Mouse (Mus musculus): ENCODE data around the gene Spaar. TPM values are rescaled to one million over a fixed set of nuclear protein-coding genes. Genes with fewer than 3 reads are reported as not detected.

Spaar gene
- polyA plus RNA-seq, 1 experiment from 2014 or later: not detected

GRCm38 (mm10) chr4:43737144-43737543 is 7.3 kb downstream of the Spaar start:
- 66% methylated on average over 6 of the region's 6 CpGs for WGBS
- DNase-seq (ENCODE audit: extremely low spot score, low spot score): no peak
- no peak overlapping the region for H3K4me3 ChIP-seq
- no peaks in the 10 kb centered on the region for H3K9me3 ChIP-seq
- H3K4me1 ChIP-seq: peaks cover 16% of the 10 kb centered on the region
- no peak overlapping the region for H3K27ac ChIP-seq
- H3K36me3 ChIP-seq (replicated peaks): no peaks in the 10 kb centered on the region
- no peaks in the 10 kb centered on the region for H3K27me3 ChIP-seq (ENCODE audit: poor library complexity, severe bottlenecking)

- 83% methylated on average over 8 of the region's 8 CpGs for WGBS
These were observed 9.3 kb downstream of the Spaar start for GRCm38 (mm10) chr4:43738989-43739674.

GRCm38 (mm10) chr4:43741526-43741925 is 11.7 kb downstream of the Spaar start:
- no peak overlapping the region for H3K27ac ChIP-seq
- no peaks in the 10 kb centered on the region for H3K36me3 ChIP-seq (replicated peaks)
- H3K27me3 ChIP-seq (ENCODE audit: poor library complexity, severe bottlenecking): no peaks in the 10 kb centered on the region
- H3K9me3 ChIP-seq: no peaks in the 10 kb centered on the region
- WGBS: 72% methylated on average over 5 of the region's 5 CpGs
- no peak for DNase-seq (ENCODE audit: extremely low spot score, low spot score)
- H3K4me3 ChIP-seq: no peak overlapping the region
- peaks cover 15% of the 10 kb centered on the region for H3K4me1 ChIP-seq

More at GRCm38 (mm10) chr4:43738989-43739674, 9.3 kb downstream of the Spaar start:
- DNase-seq (ENCODE audit: extremely low spot score, low spot score): no peak
- peaks cover 19% of the 10 kb centered on the region for H3K4me1 ChIP-seq
- no peaks in the 10 kb centered on the region for H3K27me3 ChIP-seq (ENCODE audit: poor library complexity, severe bottlenecking)
- H3K36me3 ChIP-seq (replicated peaks): no peaks in the 10 kb centered on the region
- no peak overlapping the region for H3K27ac ChIP-seq
- H3K9me3 ChIP-seq: no peaks in the 10 kb centered on the region
- H3K4me3 ChIP-seq: no peak overlapping the region

- Histone ChIP-seq H3K27ac (no peak overlapping the region), H3K9me3 (no peaks in the 10 kb centered on the region), H3K4me1 (peaks cover 15% of the 10 kb centered on the region), H3K27me3 (ENCODE audit: poor library complexity, severe bottlenecking) (no peaks in the 10 kb centered on the region), H3K4me3 (no peak overlapping the region), H3K36me3 (replicated peaks) (no peaks in the 10 kb centered on the region)
- 54% methylated on average over 4 of the region's 4 CpGs for WGBS
- no peak for DNase-seq (ENCODE audit: extremely low spot score, low spot score)
These were observed 12.8 kb downstream of the Spaar start for GRCm38 (mm10) chr4:43742637-43743036.

GRCm38 (mm10) chr4:43743099-43743498 is 13.3 kb downstream of the Spaar start:
- H3K27me3 ChIP-seq (ENCODE audit: poor library complexity, severe bottlenecking): no peaks in the 10 kb centered on the region
- H3K4me1 ChIP-seq: peaks cover 15% of the 10 kb centered on the region
- H3K27ac ChIP-seq: no peak overlapping the region
- 63% methylated on average over 1 of the region's 1 CpGs for WGBS
- H3K4me3 ChIP-seq: no peak overlapping the region
- no peak for DNase-seq (ENCODE audit: extremely low spot score, low spot score)
- H3K9me3 ChIP-seq: no peaks in the 10 kb centered on the region
- no peaks in the 10 kb centered on the region for H3K36me3 ChIP-seq (replicated peaks)

- Histone ChIP-seq H3K4me3 (no peak overlapping the region), H3K36me3 (replicated peaks) (no peaks in the 10 kb centered on the region), H3K4me1 (peaks cover 15% of the 10 kb centered on the region), H3K27ac (no peak overlapping the region), H3K9me3 (no peaks in the 10 kb centered on the region), H3K27me3 (ENCODE audit: poor library complexity, severe bottlenecking) (no peaks in the 10 kb centered on the region)
- 24% methylated on average over 6 of the region's 6 CpGs for WGBS
- DNase-seq (ENCODE audit: extremely low spot score, low spot score): no peak
These were observed 15.4 kb downstream of the Spaar start for GRCm38 (mm10) chr4:43745187-43745586.

GRCm38 (mm10) chr4:43757213-43757612 is 27.4 kb downstream of the Spaar start:
- no peak overlapping the region for H3K27ac ChIP-seq
- no peaks in the 10 kb centered on the region for H3K36me3 ChIP-seq (replicated peaks)
- H3K4me1 ChIP-seq: peaks cover 6% of the 10 kb centered on the region; the same call in 1 of the 2 replicates
- 85% methylated on average over 6 of the region's 6 CpGs for WGBS
- no peaks in the 10 kb centered on the region for H3K27me3 ChIP-seq (ENCODE audit: poor library complexity, severe bottlenecking)
- no peaks in the 10 kb centered on the region for H3K9me3 ChIP-seq
- no peak overlapping the region for H3K4me3 ChIP-seq
- DNase-seq (ENCODE audit: extremely low spot score, low spot score): no peak

- WGBS: 77% methylated on average over 21 of the region's 21 CpGs
- H3K4me1 ChIP-seq: peaks cover 6% of the 10 kb centered on the region; the same call in 1 of the 2 replicates
- H3K27ac ChIP-seq: peak overlapping the region; percentile 49; the same call in 1 of the 2 replicates
- H3K36me3 ChIP-seq (replicated peaks): no peaks in the 10 kb centered on the region
- H3K4me3 ChIP-seq: no peak overlapping the region
- no peaks in the 10 kb centered on the region for H3K9me3 ChIP-seq
- H3K27me3 ChIP-seq (ENCODE audit: poor library complexity, severe bottlenecking): no peaks in the 10 kb centered on the region
- DNase-seq (ENCODE audit: extremely low spot score, low spot score): no peak
These were observed 30.0 kb downstream of the Spaar start for GRCm38 (mm10) chr4:43759571-43760418.

GRCm38 (mm10) chr4:43760460-43760859 is 30.6 kb downstream of the Spaar start:
- H3K4me3 ChIP-seq: no peak overlapping the region
- DNase-seq (ENCODE audit: extremely low spot score, low spot score): peak; percentile 18
- H3K36me3 ChIP-seq (replicated peaks): no peaks in the 10 kb centered on the region
- 78% methylated on average over 10 of the region's 10 CpGs for WGBS
- peaks cover 6% of the 10 kb centered on the region; the same call in 1 of the 2 replicates for H3K4me1 ChIP-seq
- no peaks in the 10 kb centered on the region for H3K27me3 ChIP-seq (ENCODE audit: poor library complexity, severe bottlenecking)
- H3K9me3 ChIP-seq: no peaks in the 10 kb centered on the region
- 0 out of 2 replicates have a peak overlapping the region, but pooled peaks have one; percentile 30 for H3K27ac ChIP-seq

- no peak for DNase-seq (ENCODE audit: extremely low spot score, low spot score)
- H3K36me3 ChIP-seq (replicated peaks): no peaks in the 10 kb centered on the region
- 77% methylated on average over 2 of the region's 2 CpGs for WGBS
- H3K27me3 ChIP-seq (ENCODE audit: poor library complexity, severe bottlenecking): no peaks in the 10 kb centered on the region
- no peaks in the 10 kb centered on the region for H3K9me3 ChIP-seq
- H3K4me1 ChIP-seq: peaks cover 6% of the 10 kb centered on the region; the same call in 1 of the 2 replicates
- H3K27ac ChIP-seq: no peak overlapping the region
- H3K4me3 ChIP-seq: no peak overlapping the region
These were observed 31.5 kb downstream of the Spaar start for GRCm38 (mm10) chr4:43761336-43761735.

- DNase-seq (ENCODE audit: extremely low spot score, low spot score): peak; percentile 42
- H3K27ac ChIP-seq: no peak overlapping the region
- no peaks in the 10 kb centered on the region for H3K36me3 ChIP-seq (replicated peaks)
- 28% methylated on average over 7 of the region's 7 CpGs for WGBS
- no peaks in the 10 kb centered on the region for H3K9me3 ChIP-seq
- H3K27me3 ChIP-seq (ENCODE audit: poor library complexity, severe bottlenecking): no peaks in the 10 kb centered on the region
- H3K4me1 ChIP-seq: peaks cover 6% of the 10 kb centered on the region; the same call in 1 of the 2 replicates
- H3K4me3 ChIP-seq: no peak overlapping the region
These were observed 33.6 kb downstream of the Spaar start for GRCm38 (mm10) chr4:43763410-43763809.

GRCm38 (mm10) chr4:43768341-43768740 is 38.5 kb downstream of the Spaar start:
- Histone ChIP-seq H3K27ac (no peak overlapping the region), H3K4me3 (no peak overlapping the region), H3K27me3 (ENCODE audit: poor library complexity, severe bottlenecking) (no peaks in the 10 kb centered on the region), H3K36me3 (replicated peaks) (no peaks in the 10 kb centered on the region), H3K4me1 (no peaks in the 10 kb centered on the region), H3K9me3 (no peaks in the 10 kb centered on the region)
- WGBS: 88% methylated on average over 5 of the region's 5 CpGs
- DNase-seq (ENCODE audit: extremely low spot score, low spot score): no peak

- Histone ChIP-seq H3K36me3 (replicated peaks) (no peaks in the 10 kb centered on the region), H3K4me3 (no peak overlapping the region), H3K4me1 (no peaks in the 10 kb centered on the region), H3K27me3 (ENCODE audit: poor library complexity, severe bottlenecking) (no peaks in the 10 kb centered on the region), H3K9me3 (no peaks in the 10 kb centered on the region), H3K27ac (no peak overlapping the region)
- WGBS: 96% methylated on average over 2 of the region's 2 CpGs
- no peak for DNase-seq (ENCODE audit: extremely low spot score, low spot score)
These were observed 39.5 kb downstream of the Spaar start for GRCm38 (mm10) chr4:43769374-43769773.

Data from forebrain, embryonic 10.5 days (tissue).